Mouse (Mus musculus) spleen, adult 2 months (tissue): ENCODE results near the gene Efl1.

ENCODE experiments used
- CTCF ChIP-seq: fragments of 200-500 bp; IDR thresholded peaks from 2 replicates; pipeline ENCODE4 v1.5.1; 2011; ENCODE audit warnings: mild to moderate bottlenecking, inconsistent platforms; ENCODE audit not compliant: insufficient read depth, insufficient read length, insufficient replicate concordance; ENCODE audit errors: extremely low read depth
- POLR2A ChIP-seq: fragments of 200-500 bp; IDR thresholded peaks from 2 replicates; pipeline ENCODE4 v1.6.1; 2011; ENCODE audit warnings: low read depth, low read length, inconsistent platforms

DNA sequence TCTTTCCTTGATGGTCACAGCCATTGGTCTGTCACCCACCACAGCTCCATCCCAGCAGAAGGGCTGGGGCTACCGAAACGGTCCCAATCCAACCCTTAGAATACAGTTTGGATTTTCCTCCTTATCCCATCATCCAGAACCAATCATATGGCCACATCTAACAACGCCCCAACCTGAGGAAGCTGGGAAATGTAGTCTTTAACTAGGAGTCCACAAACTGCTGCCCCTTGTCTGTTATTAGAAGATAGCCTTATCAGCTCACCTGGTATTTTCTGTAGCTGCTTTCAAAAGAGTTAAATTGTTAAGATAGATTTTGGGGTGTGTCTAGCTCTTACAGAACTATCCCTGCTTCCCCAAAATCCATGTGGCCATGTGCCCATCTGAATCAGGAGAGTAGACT, 126.7 kb downstream of the Efl1 start:
- no peak for TF ChIP-seq POLR2A
- no peak for TF ChIP-seq CTCF
